Mouse (Mus musculus): Measurements from ENCODE around the gene Lrrc27. TPM values are rescaled to one million over a fixed set of nuclear protein-coding genes. Genes with fewer than 3 reads are reported as not detected.

Gene Lrrc27
- polyA plus RNA-seq, 1 experiment from 2014 or later = 4.8 TPM

DNA sequence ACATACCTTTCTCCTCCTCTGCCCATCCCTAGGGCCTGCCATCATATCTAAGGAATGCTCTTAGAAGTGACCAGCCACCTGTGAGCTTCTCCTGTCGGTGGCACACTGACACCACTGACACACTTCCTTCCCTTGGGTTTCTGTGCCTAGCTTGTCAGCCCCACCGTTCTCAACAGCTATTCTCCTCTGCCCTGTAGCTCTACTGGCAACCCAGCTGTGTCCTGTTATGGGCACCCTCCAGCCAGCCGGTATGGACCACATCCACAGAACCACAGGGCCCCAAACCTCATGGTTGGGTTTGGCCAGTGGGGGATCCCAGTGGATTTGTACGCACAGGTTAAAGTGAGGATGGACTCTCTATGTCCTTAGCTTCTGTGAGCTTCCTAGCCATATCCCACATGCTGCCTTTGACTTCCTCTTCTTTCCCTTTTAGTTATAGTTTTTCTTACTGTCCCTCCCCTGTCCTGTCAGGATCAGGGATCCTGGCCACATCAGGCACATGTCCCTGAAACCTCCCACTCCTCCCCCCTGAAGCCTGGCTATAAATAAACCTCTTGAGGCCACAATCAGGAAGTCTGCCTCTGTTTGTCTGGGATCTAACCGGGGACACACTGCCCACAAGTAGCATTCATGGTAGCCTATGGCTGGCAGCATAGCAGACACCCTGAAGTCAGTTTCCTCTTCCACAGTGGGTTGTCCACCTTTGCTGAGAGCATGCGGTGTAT, 15.8 kb downstream of the Lrrc27 start:
- peaks cover under 1% of the 10 kb centered on the region; the same call in 1 of the 2 replicates for H3K4me1 ChIP-seq (replicated peaks)

DNA sequence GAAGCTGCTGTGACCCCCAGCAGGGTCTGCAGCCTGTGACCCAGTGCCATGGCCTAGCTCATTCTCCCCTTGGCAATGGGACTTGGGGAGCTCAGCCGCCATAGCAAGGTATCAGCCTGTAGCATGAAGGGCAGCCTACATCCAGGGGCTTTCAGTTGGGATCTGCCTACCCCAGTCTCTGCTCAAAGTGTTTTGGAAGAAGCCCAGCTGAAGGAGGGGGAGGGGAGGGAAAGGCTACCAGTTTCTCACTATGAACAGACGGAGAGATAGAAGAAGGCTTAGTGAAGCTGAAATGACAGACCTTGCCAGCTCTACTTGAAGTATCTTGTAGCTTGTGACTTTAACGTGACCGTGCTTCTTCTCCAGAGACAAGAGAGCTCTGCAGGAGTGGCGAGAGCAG, 17.0 kb downstream of the Lrrc27 start:
- H3K4me1 ChIP-seq (replicated peaks) = peaks cover 12% of the 10 kb centered on the region
- H3K9ac ChIP-seq (replicated peaks) = no peak overlapping the region
- ATAC-seq = no peak
- WGBS = 76% methylated on average over 5 of the region's 5 CpGs
- no peak overlapping the region for H3K4me2 ChIP-seq (replicated peaks)
- no peaks in the 10 kb centered on the region for H3K9me3 ChIP-seq
- no peak overlapping the region for H3K4me3 ChIP-seq (replicated peaks)
- no peaks in the 10 kb centered on the region for H3K27me3 ChIP-seq
- no peaks in the 10 kb centered on the region; the same call in 1 of the 2 replicates for H3K36me3 ChIP-seq
- H3K27ac ChIP-seq = no peak overlapping the region

More for the DNA sequence above, 15.8 kb downstream of the Lrrc27 start:
- H3K9ac ChIP-seq (replicated peaks) = no peak overlapping the region
- no peak for ATAC-seq
- 80% methylated on average over 6 of the region's 6 CpGs for WGBS
- no peaks in the 10 kb centered on the region for H3K9me3 ChIP-seq
- H3K4me2 ChIP-seq (replicated peaks) = no peak overlapping the region
- no peak overlapping the region for H3K27ac ChIP-seq
- no peaks in the 10 kb centered on the region for H3K27me3 ChIP-seq
- no peak overlapping the region for H3K4me3 ChIP-seq (replicated peaks)
- no peaks in the 10 kb centered on the region; the same call in 1 of the 2 replicates for H3K36me3 ChIP-seq

DNA sequence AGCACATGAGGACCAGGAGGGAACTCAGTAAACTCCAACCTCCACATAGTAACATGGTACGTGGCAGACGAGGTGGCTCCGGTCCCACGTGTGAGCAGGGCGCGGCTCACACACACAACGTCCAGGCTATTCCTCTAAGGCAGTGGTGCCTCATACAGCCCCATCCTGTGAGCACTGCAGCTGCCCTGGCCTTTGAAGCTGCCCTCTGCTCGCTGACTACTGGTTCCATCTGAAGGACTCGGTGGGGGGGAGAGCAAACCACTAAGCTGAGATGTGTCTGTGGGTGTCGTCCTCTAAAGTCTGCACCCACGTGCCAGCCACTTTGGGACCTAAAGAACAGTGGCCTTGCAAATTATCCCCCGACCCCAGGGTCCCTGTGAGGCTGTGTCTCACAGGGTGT, 17.5 kb downstream of the Lrrc27 start:
- Histone ChIP-seq H3K9me3 (no peaks in the 10 kb centered on the region), H3K36me3 (no peaks in the 10 kb centered on the region; the same call in 1 of the 2 replicates), H3K4me2 (replicated peaks) (no peak overlapping the region), H3K4me1 (replicated peaks) (peaks cover 16% of the 10 kb centered on the region), H3K9ac (replicated peaks) (no peak overlapping the region), H3K27ac (no peak overlapping the region), H3K4me3 (replicated peaks) (no peak overlapping the region), H3K27me3 (no peaks in the 10 kb centered on the region)
- WGBS = 75% methylated on average over 12 of the region's 12 CpGs
- no peak for ATAC-seq

DNA sequence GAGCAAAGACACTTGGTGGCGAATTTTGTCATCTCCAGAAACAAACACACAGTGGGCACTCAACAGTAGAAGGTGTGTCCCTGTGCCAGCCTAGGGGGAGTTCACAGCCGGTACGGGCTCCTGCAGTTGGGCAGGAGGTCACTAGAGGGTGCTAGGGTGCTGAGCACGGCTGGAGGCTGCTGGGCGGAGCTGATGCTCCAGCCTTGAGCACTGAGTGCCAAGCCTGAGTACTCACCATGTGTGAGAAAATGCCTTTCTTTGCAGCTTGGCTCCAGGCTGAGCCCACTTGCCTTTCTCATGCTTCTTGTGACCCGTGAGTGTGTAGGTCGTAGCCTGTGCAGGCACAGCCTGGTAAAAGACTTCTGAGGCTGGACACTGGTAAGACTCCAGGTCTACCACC, 20.9 kb downstream of the Lrrc27 start:
- Histone ChIP-seq H3K27me3 (no peaks in the 10 kb centered on the region), H3K4me1 (replicated peaks) (peaks cover 16% of the 10 kb centered on the region), H3K36me3 (no peaks in the 10 kb centered on the region; the same call in 1 of the 2 replicates), H3K9ac (replicated peaks) (no peak overlapping the region), H3K4me2 (replicated peaks) (no peak overlapping the region), H3K4me3 (replicated peaks) (no peak overlapping the region), H3K9me3 (no peaks in the 10 kb centered on the region), H3K27ac (0 out of 2 replicates have a peak overlapping the region, but pooled peaks have one; percentile 16)
- ATAC-seq = peak; percentile 80
- whole genome bisulfite sequencing = under 1% methylated on average over 7 of the region's 7 CpGs

DNA sequence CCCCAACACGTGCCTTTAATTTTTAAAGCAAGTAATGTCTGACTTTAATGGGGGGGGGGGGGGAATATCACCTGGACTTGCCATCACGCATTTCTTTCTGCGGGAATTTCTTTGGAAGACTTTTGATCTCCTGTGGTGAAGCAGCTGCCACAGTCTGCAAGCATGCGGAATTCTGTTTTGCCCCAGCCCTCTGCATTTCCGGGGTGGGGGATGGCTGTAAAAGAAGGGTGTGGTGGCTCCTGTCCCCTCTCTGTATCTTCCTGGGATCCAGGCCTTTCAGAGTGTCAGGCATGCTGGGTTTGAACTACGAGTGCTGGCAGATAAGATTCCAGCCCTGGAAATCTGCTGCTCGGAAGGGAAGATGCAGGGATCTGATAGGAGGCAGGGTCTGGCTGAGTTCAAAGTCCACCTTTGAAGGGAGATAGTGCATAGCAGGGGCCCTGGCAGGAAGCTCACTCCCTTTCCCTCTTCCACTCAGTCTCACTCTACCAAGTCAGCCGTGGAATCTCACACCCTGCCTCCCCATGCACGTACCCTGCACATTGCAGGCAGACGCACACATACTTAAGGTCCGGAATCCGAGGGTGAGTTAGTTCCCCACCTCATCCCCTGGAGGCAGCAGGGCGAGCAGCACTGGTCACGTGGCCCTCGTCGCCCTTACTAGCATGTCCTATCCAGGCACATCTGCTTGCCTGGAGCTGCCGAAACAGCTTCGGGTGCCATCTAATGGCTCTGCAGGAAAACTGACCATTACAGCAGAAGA, 21.8 kb downstream of the Lrrc27 start:
- Histone ChIP-seq H3K4me1 (replicated peaks) (peaks cover 16% of the 10 kb centered on the region), H3K9ac (replicated peaks) (peak overlapping the region; percentile 49; the same call in 1 of the 2 replicates), H3K27me3 (no peaks in the 10 kb centered on the region), H3K4me2 (replicated peaks) (peak overlapping the region; percentile 27), H3K36me3 (no peaks in the 10 kb centered on the region; the same call in 1 of the 2 replicates), H3K9me3 (no peaks in the 10 kb centered on the region), H3K27ac (no peak overlapping the region), H3K4me3 (replicated peaks) (no peak overlapping the region)
- 11% methylated on average over 18 of the region's 18 CpGs for WGBS
- ATAC-seq = peak; percentile 69

DNA sequence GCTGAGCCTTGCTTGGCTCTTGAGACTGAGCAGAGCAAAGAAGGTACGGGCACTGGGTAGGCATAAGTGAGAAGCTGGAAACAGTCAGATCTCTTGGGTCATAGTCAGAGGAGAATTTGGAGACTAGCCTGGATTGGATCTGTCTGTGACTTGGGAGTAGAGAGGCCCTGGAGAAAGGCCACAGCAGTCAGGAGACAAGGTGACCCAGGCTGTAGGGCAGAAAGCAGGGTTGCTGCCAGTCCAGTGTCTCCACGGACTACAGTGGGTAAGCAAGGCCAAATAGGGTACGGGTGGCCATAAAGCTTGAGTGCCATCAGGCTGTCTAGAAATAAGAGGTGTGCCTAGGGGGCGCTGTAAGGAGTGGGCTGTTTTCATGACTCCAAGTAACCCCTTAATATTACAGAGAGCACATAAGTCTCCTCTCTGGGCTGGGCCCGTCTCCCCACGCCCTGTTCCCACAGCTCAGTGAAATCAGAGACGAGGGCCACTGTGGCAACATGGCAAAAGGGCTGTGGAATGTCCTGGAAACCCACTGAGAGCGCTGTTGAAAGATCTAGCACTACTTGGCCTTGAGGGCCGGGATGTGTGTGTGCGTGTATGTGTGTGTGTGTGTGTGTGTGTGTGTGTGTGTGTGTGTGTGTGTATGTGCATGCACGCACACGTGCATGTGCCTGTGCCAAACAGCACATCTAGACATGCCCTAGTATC, 23.0 kb downstream of the Lrrc27 start:
- Histone ChIP-seq H3K27me3 (no peaks in the 10 kb centered on the region), H3K4me2 (replicated peaks) (no peak overlapping the region), H3K9me3 (no peaks in the 10 kb centered on the region), H3K4me3 (replicated peaks) (no peak overlapping the region), H3K9ac (replicated peaks) (no peak overlapping the region), H3K36me3 (no peaks in the 10 kb centered on the region), H3K4me1 (replicated peaks) (peaks cover 16% of the 10 kb centered on the region), H3K27ac (no peak overlapping the region)
- WGBS = 87% methylated on average over 12 of the region's 12 CpGs
- ATAC-seq = no peak

DNA sequence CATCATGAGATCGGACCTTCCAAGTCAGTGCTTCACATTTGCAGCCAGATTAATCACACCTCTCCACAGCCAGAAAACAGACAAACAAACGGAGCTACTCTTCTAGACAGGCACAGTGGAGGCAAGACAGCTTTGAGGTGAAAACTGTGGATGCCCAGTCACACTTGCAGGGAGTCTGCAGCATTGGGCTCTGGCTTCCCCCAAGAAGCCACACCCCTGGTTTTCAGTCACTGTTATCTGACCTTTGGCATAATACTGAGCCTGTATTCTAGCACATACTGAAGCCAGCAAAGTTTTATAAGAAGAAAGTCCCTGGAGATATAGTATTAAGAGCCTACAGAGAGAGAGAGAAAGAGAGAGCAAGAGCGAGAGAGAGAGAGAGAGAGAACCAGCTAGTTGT, 26.6 kb downstream of the Lrrc27 start:
- H3K27ac ChIP-seq = no peak overlapping the region

DNA sequence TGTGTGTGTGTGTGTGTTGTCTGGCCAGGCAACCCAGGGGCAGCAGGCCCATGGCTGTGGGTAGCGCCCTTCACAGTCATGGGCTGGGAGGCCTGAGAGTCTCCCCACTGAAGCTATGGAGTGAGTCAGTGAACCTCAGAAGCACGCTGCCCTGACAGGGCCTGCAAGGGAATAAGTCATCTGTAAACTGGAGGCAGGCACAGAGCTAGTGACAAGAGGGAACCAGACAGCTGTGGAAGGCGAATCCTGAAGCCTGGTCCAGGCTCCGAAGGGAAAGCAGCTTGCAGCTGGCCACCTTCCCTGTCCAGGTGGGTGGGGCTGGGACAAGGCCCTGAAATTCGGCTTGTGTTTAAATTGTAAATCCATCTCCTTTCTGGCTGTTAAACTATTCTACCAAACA, 33.3 kb downstream of the Lrrc27 start:
- peaks cover 45% of the 10 kb centered on the region for H3K27me3 ChIP-seq
- H3K4me3 ChIP-seq (replicated peaks) = no peak overlapping the region
- H3K4me2 ChIP-seq (replicated peaks) = no peak overlapping the region
- 78% methylated on average over 5 of the region's 5 CpGs for whole genome bisulfite sequencing
- no peaks in the 10 kb centered on the region for H3K36me3 ChIP-seq
- no peaks in the 10 kb centered on the region for H3K9me3 ChIP-seq
- H3K9ac ChIP-seq (replicated peaks) = no peak overlapping the region
- H3K27ac ChIP-seq = no peak overlapping the region
- ATAC-seq = no peak
- peaks cover 29% of the 10 kb centered on the region for H3K4me1 ChIP-seq (replicated peaks)

More for the DNA sequence above, 26.6 kb downstream of the Lrrc27 start:
- H3K4me2 ChIP-seq (replicated peaks) = no peak overlapping the region
- 80% methylated on average over 3 of the region's 3 CpGs for WGBS
- H3K36me3 ChIP-seq = no peaks in the 10 kb centered on the region
- no peak for ATAC-seq
- no peak overlapping the region for H3K4me3 ChIP-seq (replicated peaks)
- peaks cover 8% of the 10 kb centered on the region for H3K4me1 ChIP-seq (replicated peaks)
- no peak overlapping the region for H3K9ac ChIP-seq (replicated peaks)
- no peaks in the 10 kb centered on the region for H3K27me3 ChIP-seq
- no peaks in the 10 kb centered on the region for H3K9me3 ChIP-seq

DNA sequence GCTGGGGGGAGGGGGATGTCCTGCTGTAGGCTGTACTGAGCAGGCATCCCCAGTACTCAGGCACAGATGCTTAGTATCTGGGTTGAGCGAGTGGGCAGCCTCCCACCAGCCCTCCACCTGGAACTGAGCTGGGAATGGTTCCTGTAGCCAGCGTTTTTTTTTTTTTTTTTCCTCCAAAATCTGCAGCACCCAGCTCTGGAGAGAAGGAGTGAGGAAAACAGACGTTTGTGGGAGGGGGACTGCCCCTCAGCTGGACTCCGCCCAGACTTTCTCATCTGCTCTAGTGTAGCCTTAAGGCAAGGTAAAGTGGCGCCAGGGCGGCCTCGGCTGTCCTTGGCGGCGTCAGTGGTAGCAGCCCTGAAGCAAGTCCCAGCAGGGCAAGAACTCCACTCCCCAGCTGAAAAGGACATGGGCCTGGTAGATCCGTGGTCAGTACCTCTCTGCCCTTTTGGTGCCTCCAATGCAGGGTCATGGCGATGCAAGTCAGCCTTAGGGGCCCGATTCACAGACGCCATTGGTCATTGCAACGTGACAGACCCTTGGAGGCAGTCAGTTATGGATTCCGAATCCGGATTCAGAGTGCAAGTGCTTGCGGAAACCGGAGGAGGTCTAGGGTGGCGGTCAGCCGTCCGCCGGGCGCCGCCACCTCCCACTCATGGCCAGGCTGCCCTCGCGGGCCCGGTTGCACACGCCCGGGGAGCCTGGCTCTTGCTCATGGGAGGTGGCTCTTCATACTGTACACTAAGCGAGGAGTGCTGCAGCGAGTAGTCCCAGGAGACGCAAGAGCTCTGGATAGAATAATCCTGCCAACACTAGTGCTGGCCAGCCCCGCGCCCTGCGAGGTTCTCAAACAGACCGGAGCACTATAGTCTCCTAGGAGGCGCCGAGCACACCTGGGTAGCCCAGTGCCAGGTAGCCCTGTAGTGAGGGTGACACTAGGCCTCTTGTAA, 34.4 kb downstream of the Lrrc27 start:
- WGBS = 2% methylated on average over 38 of the region's 38 CpGs
- Histone ChIP-seq H3K36me3 (no peaks in the 10 kb centered on the region), H3K9me3 (no peaks in the 10 kb centered on the region), H3K27ac (no peak overlapping the region), H3K9ac (replicated peaks) (peak overlapping the region; percentile 80), H3K4me3 (replicated peaks) (peak overlapping the region; percentile 62), H3K4me1 (replicated peaks) (peaks cover 36% of the 10 kb centered on the region), H3K4me2 (replicated peaks) (peak overlapping the region; percentile 94), H3K27me3 (peaks cover 45% of the 10 kb centered on the region)
- peak; percentile 60 for ATAC-seq

DNA sequence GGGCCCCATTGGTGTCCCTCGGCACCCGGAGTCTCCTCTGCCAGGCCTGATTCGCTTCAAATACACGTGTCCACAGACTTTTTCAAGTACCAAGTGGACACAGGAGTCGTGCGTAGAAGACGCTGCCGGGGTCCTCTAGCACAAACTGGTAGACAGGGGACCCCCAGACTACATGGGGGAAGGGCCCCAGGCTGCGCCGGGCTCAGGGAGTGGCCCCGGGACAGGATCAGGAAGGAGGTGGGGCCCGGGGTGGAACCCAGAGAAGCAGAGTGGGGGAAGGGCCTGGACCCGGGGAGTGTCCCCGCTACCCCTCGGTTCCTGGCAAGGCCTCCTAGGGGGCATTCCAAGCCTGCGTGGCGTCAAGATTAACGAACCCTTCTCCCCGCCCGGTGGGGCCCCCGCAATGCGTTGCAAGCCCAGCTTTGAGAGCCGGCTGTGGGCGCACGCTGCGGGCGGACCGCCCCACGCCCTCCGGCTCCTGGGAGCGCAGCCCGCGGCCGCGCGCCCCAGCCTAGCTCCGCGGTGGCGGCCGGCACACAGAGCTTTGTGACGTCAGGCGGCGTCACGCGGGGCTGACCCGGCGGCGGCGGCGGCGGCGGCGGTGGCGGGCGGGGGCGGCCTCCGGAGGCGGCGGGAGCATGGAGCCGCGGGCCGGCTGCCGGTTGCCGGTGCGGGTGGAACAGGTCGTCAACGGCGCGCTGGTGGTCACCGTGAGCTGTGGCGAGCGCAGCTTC, 35.3 kb downstream of the Lrrc27 start, which contains the start of gene Pwwp2b:
Pwwp2b (plus strand) TSS at position 602 of the 734 bp plus-strand sequence.
- H3K4me1 ChIP-seq (replicated peaks) = peaks cover 40% of the 10 kb centered on the region
- no peaks in the 10 kb centered on the region for H3K9me3 ChIP-seq
- peaks cover 45% of the 10 kb centered on the region for H3K27me3 ChIP-seq
- under 1% methylated on average over 71 of the region's 72 CpGs for WGBS
- peak within 1 kb of the TSS; percentile 80 for H3K9ac ChIP-seq (replicated peaks)
- peak within 1 kb of the TSS; percentile 94 for H3K4me2 ChIP-seq (replicated peaks)
- no peaks in the 10 kb centered on the region for H3K36me3 ChIP-seq
- 0 out of 2 replicates have a peak within 1 kb of the TSS, but pooled peaks have one; percentile 36 for H3K27ac ChIP-seq
- ATAC-seq = peak; percentile 76
- peak within 1 kb of the TSS; percentile 62 for H3K4me3 ChIP-seq (replicated peaks)
